Mouse (Mus musculus): ENCODE results near the gene Limd1. TPM values are rescaled to one million over a fixed set of nuclear protein-coding genes. Genes with fewer than 3 reads are reported as not detected.

Limd1 gene
- polyA plus RNA-seq, 1 experiment from 2014 or later, result 14.1 TPM

DNA sequence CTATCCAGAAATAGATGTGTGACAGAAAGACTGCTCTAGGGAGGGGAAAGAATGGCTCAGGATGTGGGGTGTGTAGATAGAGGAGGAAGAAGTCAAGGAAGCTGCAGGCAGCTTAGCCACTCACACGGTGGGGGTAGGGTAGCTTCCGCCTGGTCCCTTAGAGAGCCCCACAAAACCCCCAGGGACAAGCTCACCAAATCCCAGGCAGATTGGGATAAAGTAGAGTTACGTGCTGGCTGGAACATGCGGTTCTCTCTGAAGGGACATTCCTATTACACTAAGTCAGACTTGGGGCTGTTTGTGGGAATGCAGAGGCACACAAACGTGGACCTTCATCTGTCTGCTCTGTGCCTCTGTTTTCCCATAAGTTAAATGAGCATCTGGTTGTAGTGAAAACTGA lies 12.4 kb downstream of the Limd1 start:
- 0 out of 2 replicates have a peak, but pooled peaks cover 3% of the 10 kb centered on the region for H3K4me1 ChIP-seq (replicated peaks; ENCODE audit: control insufficient read depth, insufficient read depth, low read length)
- DNase-seq (ENCODE audit: low spot score) (no peak), ATAC-seq (ENCODE audit: low FRiP score) (no peak)
- H3K4me2 ChIP-seq (replicated peaks), result no peak overlapping the region
- 85% methylated on average over 5 of the region's 5 CpGs for WGBS
- no peak overlapping the region for H3K9ac ChIP-seq
- no peak overlapping the region for H3K27ac ChIP-seq
- H3K36me3 ChIP-seq (replicated peaks; ENCODE audit: control insufficient read depth, insufficient read depth), result no peaks in the 10 kb centered on the region
- H3K27me3 ChIP-seq (ENCODE audit: control insufficient read depth, insufficient read depth, low read length), result no peaks in the 10 kb centered on the region
- H3K4me3 ChIP-seq (replicated peaks; ENCODE audit: low read length), result no peak overlapping the region
- H3K9me3 ChIP-seq (ENCODE audit: control insufficient read depth, low read length), result no peaks in the 10 kb centered on the region

DNA sequence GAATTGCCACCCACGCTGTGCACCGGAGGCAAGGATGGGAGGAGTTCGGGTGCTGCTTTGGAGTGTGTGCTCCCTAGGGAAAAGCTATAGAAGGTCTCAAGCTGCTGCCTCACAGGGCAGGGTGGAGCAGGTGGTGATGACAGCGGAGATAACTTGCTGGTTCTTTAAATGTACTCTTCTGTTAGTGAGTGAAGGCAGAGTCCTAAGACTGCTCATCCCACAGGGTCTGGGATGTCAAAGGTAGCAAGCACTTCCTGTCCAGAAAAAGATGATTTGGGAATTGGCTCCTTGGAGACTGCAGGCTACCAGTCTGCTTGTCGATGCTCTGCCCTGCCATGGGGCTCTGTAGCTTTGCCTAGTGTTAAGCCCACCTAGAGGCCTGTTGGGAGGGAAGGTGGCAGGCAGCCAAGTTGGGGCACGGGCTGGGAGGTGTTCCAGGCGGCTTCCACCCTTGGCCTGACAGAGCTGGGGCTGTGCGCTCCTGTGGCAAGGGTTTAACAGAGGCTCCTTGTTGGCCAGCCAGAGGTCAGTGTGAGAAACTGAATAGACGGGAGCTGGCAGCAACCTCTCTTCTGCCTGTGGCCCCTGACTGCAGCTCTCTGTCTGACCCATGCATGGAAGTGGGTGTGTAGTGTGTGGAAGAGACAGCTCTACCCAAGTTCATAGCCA lies 13.5 kb downstream of the Limd1 start:
- 68% methylated on average over 9 of the region's 9 CpGs for WGBS
- Histone ChIP-seq H3K9ac (no peak overlapping the region), H3K4me2 (replicated peaks) (no peak overlapping the region), H3K36me3 (replicated peaks; ENCODE audit: control insufficient read depth, insufficient read depth) (no peaks in the 10 kb centered on the region), H3K27me3 (ENCODE audit: control insufficient read depth, insufficient read depth, low read length) (no peaks in the 10 kb centered on the region), H3K27ac (no peak overlapping the region), H3K4me1 (replicated peaks; ENCODE audit: control insufficient read depth, insufficient read depth, low read length) (no peaks in the 10 kb centered on the region), H3K9me3 (ENCODE audit: control insufficient read depth, low read length) (no peaks in the 10 kb centered on the region), H3K4me3 (replicated peaks; ENCODE audit: low read length) (no peak overlapping the region)
- DNase-seq (ENCODE audit: low spot score) (peak; percentile 57), ATAC-seq (ENCODE audit: low FRiP score) (peak; percentile 89)

DNA sequence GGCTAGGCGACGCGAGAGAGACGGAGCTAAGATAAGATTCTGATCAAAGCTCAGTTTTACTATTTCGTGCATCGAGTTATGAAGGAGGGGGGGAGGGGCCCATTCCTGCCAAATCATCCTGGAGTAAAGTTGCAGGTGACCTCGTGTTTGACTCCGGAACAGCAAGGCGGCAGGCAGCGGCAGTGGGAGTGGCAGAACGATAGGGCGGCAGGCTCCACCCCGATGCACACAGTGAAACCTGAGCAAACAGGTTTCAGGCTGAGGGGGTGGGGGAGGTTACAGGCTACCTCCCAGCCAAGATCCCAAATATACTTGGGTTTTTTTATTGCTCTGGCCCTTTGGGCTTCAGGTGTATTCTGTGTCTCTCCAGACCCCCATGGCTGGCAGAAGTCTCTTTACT lies 18.2 kb downstream of the Limd1 start:
- H3K27me3 ChIP-seq (ENCODE audit: control insufficient read depth, insufficient read depth, low read length), result no peaks in the 10 kb centered on the region
- no peak overlapping the region for H3K4me3 ChIP-seq (replicated peaks; ENCODE audit: low read length)
- no peak overlapping the region for H3K27ac ChIP-seq
- peak overlapping the region; percentile 10; the same call in 1 of the 2 replicates for H3K4me2 ChIP-seq (replicated peaks)
- peak overlapping the region; percentile 16; the same call in 1 of the 2 replicates for H3K9ac ChIP-seq
- H3K9me3 ChIP-seq (ENCODE audit: control insufficient read depth, low read length), result no peaks in the 10 kb centered on the region
- H3K4me1 ChIP-seq (replicated peaks; ENCODE audit: control insufficient read depth, insufficient read depth, low read length), result no peaks in the 10 kb centered on the region
- WGBS, result 28% methylated on average over 13 of the region's 13 CpGs
- no peaks in the 10 kb centered on the region; the same call in 1 of the 2 replicates for H3K36me3 ChIP-seq (replicated peaks; ENCODE audit: control insufficient read depth, insufficient read depth)
- no peak for DNase-seq (ENCODE audit: low spot score)
- no peak for ATAC-seq (ENCODE audit: low FRiP score)

DNA sequence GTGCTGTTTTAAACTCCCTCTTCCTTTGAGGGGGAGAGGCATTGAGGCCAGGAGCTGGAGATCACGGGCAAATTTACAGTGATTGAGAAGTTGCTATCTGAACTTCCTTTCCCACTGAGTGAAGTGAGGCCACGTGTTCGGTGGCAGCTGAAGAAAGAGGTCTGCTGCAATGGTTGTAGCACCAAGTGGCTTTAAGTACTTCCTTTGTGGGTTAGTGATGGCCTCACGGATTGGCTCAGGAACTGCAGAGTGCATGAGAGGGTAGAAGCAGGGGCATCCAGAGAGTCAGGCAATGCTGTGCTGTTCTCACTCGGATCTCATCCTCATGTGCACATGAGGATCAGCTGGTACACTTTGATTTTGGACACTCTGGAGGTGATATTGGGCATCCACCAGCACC lies 19.4 kb downstream of the Limd1 start:
- Histone ChIP-seq H3K4me3 (replicated peaks; ENCODE audit: low read length) (no peak overlapping the region), H3K27me3 (ENCODE audit: control insufficient read depth, insufficient read depth, low read length) (no peaks in the 10 kb centered on the region), H3K4me1 (replicated peaks; ENCODE audit: control insufficient read depth, insufficient read depth, low read length) (no peaks in the 10 kb centered on the region), H3K9me3 (ENCODE audit: control insufficient read depth, low read length) (no peaks in the 10 kb centered on the region), H3K4me2 (replicated peaks) (no peak overlapping the region), H3K9ac (no peak overlapping the region), H3K27ac (no peak overlapping the region), H3K36me3 (replicated peaks; ENCODE audit: control insufficient read depth, insufficient read depth) (no peaks in the 10 kb centered on the region; the same call in 1 of the 2 replicates)
- 88% methylated on average over 5 of the region's 5 CpGs for WGBS
- no peak for ATAC-seq (ENCODE audit: low FRiP score)
- no peak for DNase-seq (ENCODE audit: low spot score)

DNA sequence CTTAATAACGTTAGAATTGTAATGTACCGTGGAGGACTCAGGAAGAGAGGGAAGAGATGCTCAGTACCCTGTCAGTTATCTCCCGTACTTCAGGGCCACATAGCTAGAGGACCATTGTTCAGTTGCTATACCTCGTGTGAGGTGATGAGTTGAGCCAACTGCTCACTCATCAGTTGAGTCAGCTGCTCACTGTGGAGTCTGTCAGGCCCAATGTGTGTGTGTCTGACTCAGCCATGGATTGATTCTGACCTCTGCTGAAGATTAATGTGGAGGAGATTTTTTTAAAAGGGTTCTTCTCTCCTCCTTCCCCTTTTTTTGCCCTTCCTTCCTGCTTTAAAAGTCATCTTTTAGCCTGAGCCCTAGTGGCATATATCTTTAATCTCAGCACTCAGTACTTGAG lies 22.0 kb downstream of the Limd1 start:
- H3K9ac ChIP-seq, result no peak overlapping the region
- H3K27me3 ChIP-seq (ENCODE audit: control insufficient read depth, insufficient read depth, low read length), result no peaks in the 10 kb centered on the region
- H3K4me3 ChIP-seq (replicated peaks; ENCODE audit: low read length), result no peak overlapping the region
- H3K9me3 ChIP-seq (ENCODE audit: control insufficient read depth, low read length), result no peaks in the 10 kb centered on the region
- ATAC-seq (ENCODE audit: low FRiP score) (no peak), DNase-seq (ENCODE audit: low spot score) (no peak)
- H3K36me3 ChIP-seq (replicated peaks; ENCODE audit: control insufficient read depth, insufficient read depth), result no peaks in the 10 kb centered on the region; the same call in 1 of the 2 replicates
- no peak overlapping the region for H3K4me2 ChIP-seq (replicated peaks)
- 93% methylated on average over 4 of the region's 4 CpGs for WGBS
- H3K4me1 ChIP-seq (replicated peaks; ENCODE audit: control insufficient read depth, insufficient read depth, low read length), result no peaks in the 10 kb centered on the region
- no peak overlapping the region for H3K27ac ChIP-seq

DNA sequence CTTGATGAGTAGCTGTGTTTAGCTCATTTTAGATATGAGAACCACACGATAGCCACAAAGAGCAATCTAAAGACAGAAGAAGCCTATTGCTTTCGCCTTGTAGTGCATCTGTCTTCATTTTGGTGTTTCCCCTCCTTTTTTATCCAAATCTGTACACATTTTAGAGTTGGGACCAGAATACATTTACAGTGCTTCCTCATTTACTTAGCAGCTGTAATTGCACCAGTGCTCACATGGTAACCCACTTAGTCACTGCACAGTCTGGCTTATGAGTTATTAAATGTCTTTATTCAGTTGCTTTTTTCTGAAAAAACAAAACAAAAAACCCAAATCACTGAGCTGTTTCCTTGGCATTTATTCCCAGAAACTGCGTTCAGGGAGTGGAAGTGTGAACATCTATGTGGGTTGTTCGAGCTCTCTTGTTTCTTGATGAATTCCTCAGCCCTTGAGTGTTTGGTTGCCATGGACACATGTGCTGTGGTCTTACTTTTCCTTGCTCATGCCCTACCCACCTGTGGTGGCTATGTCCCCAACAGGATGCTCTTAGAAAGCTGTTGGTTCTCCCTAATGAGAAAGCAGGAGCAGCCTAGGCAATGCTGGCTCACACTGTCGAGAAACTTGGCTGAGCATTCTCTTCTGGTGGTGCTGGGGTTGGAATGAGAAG lies 24.8 kb downstream of the Limd1 start:
- no peaks in the 10 kb centered on the region for H3K4me1 ChIP-seq (replicated peaks; ENCODE audit: control insufficient read depth, insufficient read depth, low read length)
- H3K27me3 ChIP-seq (ENCODE audit: control insufficient read depth, insufficient read depth, low read length), result no peaks in the 10 kb centered on the region
- DNase-seq (ENCODE audit: low spot score) (no peak), ATAC-seq (ENCODE audit: low FRiP score) (no peak)
- H3K9ac ChIP-seq, result no peak overlapping the region
- no peak overlapping the region for H3K4me2 ChIP-seq (replicated peaks)
- H3K36me3 ChIP-seq (replicated peaks; ENCODE audit: control insufficient read depth, insufficient read depth), result no peaks in the 10 kb centered on the region; the same call in 1 of the 2 replicates
- 79% methylated on average over 5 of the region's 5 CpGs for WGBS
- H3K4me3 ChIP-seq (replicated peaks; ENCODE audit: low read length), result no peak overlapping the region
- no peak overlapping the region for H3K27ac ChIP-seq
- no peaks in the 10 kb centered on the region for H3K9me3 ChIP-seq (ENCODE audit: control insufficient read depth, low read length)

DNA sequence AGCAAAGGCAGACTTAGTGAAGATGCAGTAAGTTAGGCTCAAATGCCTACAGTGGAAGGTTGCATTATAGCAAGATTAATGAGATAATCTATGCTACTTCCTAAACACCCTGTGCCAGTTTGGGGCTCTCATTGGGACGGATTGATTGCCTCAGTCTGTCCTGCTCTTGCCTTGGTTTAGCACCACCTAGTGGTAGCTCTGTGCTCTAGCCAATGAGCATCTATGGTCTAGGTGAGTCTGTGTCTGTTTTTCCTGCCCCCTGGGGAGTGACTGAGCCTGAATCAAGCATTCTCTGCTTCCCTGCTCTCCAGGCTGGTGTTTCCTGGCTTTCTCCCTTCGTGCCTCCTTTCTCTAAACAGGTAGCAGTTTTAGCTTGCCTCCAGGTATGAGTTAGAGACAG lies 25.8 kb downstream of the Limd1 start:
- Histone ChIP-seq H3K36me3 (replicated peaks; ENCODE audit: control insufficient read depth, insufficient read depth) (no peaks in the 10 kb centered on the region; the same call in 1 of the 2 replicates), H3K9ac (no peak overlapping the region), H3K27me3 (ENCODE audit: control insufficient read depth, insufficient read depth, low read length) (no peaks in the 10 kb centered on the region), H3K9me3 (ENCODE audit: control insufficient read depth, low read length) (no peaks in the 10 kb centered on the region), H3K4me1 (replicated peaks; ENCODE audit: control insufficient read depth, insufficient read depth, low read length) (no peaks in the 10 kb centered on the region), H3K27ac (no peak overlapping the region), H3K4me2 (replicated peaks) (no peak overlapping the region), H3K4me3 (replicated peaks; ENCODE audit: low read length) (no peak overlapping the region)
- ATAC-seq (ENCODE audit: low FRiP score) (no peak), DNase-seq (ENCODE audit: low spot score) (peak; percentile 69)
- WGBS, result 8% methylated on average over 2 of the region's 2 CpGs

DNA sequence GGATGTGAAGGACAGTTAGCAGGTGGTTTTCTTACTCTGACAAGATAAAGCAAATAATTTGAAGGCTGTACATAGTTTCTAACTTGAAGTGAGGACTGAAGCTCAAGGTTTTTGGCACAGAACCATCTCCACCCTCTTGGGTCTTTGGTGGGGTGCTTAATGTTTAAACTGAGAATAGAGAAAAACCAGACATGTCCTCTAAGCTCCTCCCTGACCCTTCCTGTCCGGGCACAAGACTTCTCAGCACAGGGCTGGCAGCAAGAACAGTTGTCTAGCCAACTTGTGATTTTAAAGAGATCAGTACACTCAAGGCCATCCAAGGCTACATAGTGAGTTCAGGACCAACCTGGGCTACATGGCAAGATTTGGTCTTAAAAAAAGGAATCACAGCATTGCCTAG lies 27.1 kb downstream of the Limd1 start:
- Histone ChIP-seq H3K4me3 (replicated peaks; ENCODE audit: low read length) (no peak overlapping the region), H3K4me2 (replicated peaks) (no peak overlapping the region), H3K9ac (no peak overlapping the region), H3K27me3 (ENCODE audit: control insufficient read depth, insufficient read depth, low read length) (no peaks in the 10 kb centered on the region), H3K9me3 (ENCODE audit: control insufficient read depth, low read length) (no peaks in the 10 kb centered on the region), H3K27ac (no peak overlapping the region), H3K36me3 (replicated peaks; ENCODE audit: control insufficient read depth, insufficient read depth) (no peaks in the 10 kb centered on the region; the same call in 1 of the 2 replicates), H3K4me1 (replicated peaks; ENCODE audit: control insufficient read depth, insufficient read depth, low read length) (peaks cover 4% of the 10 kb centered on the region)
- ATAC-seq (ENCODE audit: low FRiP score) (no peak), DNase-seq (ENCODE audit: low spot score) (no peak)
- WGBS, result 88% methylated on average over 1 of the region's 1 CpGs

DNA sequence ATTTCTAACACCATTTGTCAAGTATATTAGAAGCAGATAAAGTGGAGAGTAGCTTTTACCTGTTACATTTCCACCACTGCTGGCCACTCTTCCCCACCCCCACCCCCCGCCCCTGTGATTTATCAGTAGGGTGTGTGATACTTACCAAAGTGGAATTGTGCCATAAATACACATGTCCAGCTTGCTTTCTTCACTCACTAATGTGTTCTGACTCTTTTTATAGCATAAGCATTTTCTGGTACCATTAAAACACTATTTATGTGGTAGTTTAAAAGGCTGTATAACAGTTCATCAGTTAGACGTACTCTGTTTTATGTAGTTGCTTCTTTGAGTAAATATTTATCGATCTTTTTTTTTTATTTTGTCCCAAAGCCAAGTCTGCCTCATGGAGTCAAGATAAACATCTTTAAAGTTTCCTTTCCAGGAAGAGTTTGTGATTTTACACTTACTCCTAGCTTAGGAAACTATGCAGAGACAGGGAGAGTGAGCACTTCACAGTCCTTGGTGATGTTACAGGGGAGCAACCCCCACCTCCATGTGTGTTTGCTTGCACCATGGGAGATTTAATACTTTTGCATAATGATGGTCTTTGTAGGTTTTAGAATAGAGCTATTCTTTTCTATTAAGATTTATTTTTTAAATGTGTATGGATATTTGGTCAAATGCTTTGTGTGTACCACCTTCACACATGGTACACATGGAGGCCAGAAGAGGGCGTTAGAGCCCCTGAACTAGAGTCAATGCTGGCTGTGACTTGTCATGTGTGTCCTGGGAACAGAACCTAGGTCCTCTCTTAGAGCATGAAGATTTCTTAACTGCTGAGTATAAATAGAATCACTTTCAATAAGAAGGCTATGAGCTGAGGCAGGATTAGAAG lies 28.0 kb downstream of the Limd1 start:
- Histone ChIP-seq H3K4me2 (replicated peaks) (no peak overlapping the region), H3K4me1 (replicated peaks; ENCODE audit: control insufficient read depth, insufficient read depth, low read length) (peaks cover 4% of the 10 kb centered on the region), H3K27me3 (ENCODE audit: control insufficient read depth, insufficient read depth, low read length) (no peaks in the 10 kb centered on the region), H3K9me3 (ENCODE audit: control insufficient read depth, low read length) (no peaks in the 10 kb centered on the region), H3K9ac (no peak overlapping the region), H3K27ac (no peak overlapping the region), H3K4me3 (replicated peaks; ENCODE audit: low read length) (no peak overlapping the region), H3K36me3 (replicated peaks; ENCODE audit: control insufficient read depth, insufficient read depth) (no peaks in the 10 kb centered on the region; the same call in 1 of the 2 replicates)
- 85% methylated on average over 4 of the region's 4 CpGs for WGBS
- DNase-seq (ENCODE audit: low spot score) (no peak), ATAC-seq (ENCODE audit: low FRiP score) (no peak)

All from hindbrain, embryonic 14.5 days (tissue).